Mouse (Mus musculus) retina, postnatal 7 days (tissue): ENCODE measurements around the gene Cdpf1.
A peak's percentile ranks its signal among the peaks of the same experiment; 100 is the strongest.

Experiments used
- DNase-seq: peaks from one replicate; pipeline ENCODE4 v3.0.0-alpha.2; 2012; ENCODE audit warnings: low read depth, low spot score

Cdpf1 gene

DNA sequence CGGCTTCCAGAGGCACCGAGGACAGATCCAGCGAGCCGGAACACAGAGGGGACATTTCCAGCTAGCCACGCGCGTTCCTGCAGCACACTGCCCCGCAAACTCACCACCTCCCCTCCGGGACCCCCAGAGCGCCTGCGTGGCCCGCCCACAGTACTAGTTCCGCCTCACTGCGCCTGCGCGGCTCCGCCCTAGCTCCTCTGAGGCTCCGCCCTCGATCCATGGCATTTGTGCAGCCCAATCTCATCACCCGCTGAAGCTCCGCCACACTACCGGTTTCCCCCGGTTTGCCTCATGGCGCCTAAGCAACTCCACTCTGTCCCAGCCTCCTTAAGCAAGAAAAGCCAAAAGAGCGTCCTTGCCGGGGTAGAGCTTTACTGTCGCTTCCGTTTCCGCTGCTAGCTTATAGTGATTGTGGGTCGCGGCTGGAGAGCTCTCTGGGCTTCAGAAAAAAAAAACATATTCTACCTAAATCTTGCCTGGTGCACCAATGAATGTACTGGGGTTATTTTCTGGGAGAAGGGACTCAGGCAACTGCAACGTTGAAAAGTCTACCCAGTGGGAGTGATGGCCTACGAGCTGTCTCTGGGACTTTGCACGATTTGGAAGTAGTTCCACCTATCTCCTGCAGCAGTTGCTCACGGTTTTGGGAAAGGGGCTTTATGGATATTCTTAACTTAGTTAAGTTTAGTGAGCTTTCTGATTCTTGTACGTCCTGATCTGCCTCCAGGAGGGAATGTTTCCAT lies at the start of gene Cdpf1:
Gene Cdpf1, minus strand, starts transcription at position 163 of the 743 bp plus-strand sequence.
- DNase-seq: peak; percentile 97

DNA sequence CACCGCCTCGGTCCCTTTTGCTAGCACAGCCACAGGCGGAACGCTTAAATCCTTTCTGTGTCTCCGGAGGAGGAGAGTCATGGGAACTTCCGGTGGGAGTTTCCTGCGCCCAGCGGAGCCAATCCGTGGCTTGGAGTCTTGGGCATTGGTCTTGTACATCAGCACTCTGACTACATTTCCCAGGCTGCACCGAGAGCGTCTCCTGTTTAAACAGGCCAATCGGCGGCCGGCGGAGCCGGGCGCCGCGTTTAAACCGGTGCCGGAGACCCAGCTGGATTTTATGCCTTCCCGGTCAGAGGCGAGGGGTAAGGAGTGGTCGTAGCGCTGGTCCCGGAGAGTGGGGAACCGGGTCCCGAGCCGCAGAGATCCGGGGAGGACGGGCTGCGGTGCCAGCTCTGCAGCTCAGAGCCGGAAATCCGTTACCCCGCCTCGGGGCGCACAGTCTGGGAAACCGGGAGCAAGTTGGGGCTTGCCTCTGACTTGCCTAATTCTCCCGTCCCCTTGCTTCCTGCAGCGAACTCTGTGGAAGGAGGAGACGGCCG lies 48.1 kb upstream of the Cdpf1 start, which contains the start of gene Gtse1:
Gene Gtse1, plus strand, starts transcription at position 256 of the 542 bp plus-strand sequence.
- DNase-seq: peak; percentile 92

DNA sequence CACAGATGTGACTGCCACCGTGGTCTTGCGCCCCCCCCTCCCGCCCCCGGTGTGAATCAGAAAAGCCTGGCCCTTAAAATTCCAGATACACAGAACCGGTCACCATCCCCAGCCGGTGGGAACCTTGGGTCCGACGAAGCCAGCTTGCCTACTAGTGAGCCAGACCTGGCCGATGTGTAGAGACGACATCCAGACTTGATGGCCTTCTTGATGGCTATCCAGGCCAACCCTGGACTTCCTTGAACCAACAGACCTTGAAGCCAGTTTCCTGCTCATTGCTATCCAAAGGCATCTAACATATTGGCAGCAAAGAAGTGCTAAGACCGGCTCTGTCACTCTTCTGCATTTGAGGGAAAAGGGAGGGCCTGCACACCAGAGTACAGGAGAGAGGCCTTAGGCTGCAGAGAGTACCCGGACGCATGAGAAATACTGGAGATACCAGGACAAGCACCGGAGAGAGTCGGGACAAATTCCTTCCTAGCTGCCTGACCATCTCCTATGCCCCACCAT lies 47.5 kb upstream of the Cdpf1 start:
- no peak for DNase-seq

DNA sequence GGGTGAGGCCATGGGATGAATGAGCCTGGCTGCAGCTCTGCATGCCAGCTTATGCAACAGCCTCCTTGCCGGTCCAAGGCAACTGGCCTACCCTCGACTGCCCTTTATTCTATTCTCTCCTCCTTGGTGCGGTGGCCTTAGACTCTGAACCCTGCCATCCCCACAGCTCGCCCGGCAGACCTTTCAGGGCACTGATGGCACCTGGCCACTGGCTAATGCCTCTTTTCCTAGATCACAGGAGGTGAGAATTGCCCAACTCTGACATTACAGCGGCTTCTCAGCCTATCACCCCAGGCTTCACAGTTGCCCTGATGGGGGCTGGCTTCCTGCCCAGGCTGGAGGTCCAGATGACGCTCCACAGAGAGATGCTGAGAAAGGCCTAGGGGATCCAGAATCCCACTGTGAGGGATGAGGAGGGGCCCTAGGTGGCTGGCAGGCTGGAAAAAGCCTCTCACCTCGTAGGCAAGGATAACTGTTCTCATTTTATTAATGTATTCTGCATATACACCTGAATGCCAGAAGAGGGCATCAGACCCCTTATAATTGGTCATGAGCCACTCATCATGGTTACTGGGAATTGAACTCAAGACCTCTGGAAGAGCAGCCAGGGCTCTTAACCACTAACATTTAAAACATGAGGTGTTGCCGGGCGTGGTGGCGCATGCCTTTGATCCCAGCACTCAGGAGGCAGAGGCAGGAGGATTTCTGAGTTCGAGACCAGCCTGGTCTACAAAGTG lies 40.3 kb upstream of the Cdpf1 start:
- DNase-seq: no peak

DNA sequence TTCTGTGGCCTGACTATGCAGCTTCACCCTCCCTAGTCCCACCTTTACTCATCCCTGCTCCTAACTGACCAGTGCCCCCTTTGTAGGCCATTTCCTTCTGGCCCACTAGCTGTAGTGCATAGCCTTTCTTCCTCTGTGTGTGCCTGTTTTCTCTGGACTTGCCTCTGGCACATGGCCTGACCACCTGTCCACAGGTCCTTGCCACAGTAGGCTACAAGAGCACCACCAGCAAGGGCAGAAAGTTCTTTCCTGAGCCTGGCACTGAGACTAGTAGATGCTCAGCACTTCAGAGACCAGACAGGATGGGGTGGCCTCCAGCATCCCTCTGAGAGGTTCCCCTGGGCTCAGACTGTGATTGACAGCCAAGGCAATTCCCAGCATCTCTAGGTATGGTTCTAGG lies 33.6 kb upstream of the Cdpf1 start:
- DNase-seq: no peak

DNA sequence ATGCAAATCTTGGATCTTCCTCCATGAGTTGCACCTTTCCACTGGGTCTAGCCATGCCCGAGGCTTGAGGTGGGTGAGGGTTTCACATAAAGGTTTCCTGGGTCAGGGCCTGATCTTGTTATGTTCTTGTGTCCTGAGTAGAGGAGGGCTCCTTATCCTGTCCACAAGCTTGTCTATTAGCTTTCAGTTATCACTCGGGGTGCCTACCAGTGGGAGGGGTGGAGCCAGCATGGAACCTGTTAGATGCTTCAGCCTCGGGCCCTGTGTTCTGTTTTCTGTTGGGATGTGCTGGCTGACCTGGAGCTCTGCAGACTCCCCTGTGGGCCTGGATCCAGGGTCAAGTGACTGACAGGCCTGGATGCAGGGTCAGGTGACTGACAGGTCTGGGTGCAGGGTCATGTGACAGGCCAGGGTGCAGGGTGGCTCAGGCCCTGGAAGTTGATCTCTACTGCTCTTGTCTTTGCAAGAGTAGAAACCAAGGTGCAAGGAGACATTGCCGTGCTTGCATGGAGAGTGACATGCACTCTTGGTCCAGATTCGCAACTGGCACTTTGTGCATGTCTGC lies 30.4 kb upstream of the Cdpf1 start:
- DNase-seq: no peak

DNA sequence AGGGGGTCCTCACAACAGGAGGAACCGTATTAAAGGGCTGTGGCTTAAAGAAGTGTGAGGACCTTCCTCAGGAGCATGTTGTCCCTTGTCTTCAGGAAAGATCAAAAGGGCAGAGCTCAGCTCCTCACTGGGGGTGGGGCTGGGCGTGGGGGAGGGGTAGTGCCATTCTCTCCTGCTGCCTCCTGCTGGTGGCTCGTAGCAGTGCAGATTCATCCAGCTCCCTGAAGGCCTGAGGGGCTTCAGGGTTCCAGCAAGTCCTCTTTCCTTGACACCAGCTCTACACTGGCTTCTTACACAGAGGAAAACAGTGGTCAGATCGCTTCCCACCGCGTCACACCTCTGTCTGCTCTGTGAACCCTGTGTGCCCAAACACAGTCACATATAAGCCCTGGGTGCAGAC lies 29.5 kb upstream of the Cdpf1 start:
- DNase-seq: no peak

DNA sequence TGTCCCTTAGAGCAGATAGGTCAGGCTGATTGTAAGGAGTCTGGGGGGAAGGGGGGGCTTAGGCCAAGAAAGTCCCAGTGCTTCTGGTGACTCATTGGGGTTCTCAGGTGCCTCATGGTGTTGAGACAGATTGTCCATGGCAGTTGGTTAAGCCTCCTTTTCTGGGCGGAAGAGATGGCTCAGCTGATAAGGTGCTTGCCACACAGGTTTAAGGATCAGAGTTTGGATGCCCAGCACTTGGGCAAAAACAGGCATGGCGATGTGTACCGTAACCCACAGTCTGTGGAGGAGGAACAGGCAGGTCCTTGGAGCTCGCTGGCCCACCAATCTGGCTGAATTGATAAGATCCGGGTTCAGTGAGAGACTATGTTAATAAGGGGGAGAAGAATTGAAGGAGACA lies 25.4 kb upstream of the Cdpf1 start:
- DNase-seq: no peak

DNA sequence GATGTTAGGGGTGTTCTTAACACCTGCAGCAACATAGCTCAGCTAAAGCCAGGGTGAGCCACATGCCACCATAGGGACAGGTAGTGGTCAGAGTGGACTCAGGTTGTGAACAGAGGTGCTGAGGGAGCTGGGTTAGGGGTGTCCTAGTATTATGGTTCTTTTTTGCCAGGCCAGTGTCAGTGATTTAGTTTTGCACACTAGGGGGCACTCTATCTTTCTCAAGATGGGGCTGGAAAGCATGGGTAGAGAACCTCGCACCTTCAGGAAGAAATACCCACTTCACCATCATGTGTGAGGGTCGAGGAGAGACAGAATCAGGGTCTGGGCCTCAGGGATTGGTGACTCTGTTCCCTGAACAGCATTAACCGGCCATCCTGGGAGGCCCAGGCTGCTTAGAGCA lies 23.8 kb upstream of the Cdpf1 start:
- no peak for DNase-seq

DNA sequence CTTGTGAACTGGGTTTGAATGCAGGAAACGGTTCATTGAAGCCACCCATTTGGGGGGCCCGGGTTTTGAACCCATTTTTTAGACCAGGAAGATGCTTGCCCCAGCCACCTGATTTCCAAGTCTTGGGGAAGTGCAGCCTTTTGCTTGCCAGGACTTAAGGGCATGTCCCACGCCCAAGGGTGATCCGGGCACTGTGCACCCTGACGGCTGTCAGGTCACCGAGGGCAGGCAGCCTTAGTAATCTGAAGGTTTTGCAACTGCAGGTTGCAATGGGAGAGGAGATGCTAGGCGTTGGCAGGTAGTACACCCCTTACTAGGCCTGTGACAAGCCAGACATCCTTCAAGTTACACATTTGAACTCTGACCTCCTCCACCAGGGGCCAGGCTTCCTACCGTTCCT lies 21.1 kb upstream of the Cdpf1 start:
- no peak for DNase-seq

DNA sequence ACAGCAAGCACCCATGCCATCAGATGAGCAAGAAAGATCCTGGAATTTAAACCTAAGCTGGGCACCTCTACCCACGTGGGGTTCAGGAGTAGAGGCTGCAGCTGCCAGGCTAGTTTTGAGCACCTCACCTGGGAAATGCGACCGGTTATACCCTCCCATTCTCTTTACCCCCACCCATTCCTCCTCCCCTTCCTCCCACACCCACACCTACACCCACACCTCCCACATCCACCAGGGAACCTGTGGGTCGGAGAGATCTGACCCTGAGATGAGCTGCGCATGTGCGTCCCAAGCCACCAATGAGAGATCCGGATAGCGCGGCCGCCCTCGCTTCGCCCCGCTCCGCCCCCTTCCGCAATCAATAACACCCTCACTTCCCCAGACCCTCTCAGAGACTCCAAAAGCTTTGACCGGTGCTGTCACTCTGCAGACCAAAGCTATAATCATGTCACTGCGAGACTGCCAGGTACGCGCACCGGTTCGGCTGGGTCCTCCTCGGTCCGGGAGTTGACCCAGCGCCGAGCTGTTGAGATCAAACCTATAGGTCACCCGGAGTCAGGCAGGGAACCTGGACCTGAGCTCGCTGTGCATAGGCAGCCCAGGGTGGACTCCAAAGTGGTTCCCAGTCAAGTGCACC lies 20.6 kb upstream of the Cdpf1 start, which contains the start of gene Ttc38:
Gene Ttc38, plus strand, starts transcription at position 353 of the 637 bp plus-strand sequence.
- DNase-seq: peak; percentile 48

DNA sequence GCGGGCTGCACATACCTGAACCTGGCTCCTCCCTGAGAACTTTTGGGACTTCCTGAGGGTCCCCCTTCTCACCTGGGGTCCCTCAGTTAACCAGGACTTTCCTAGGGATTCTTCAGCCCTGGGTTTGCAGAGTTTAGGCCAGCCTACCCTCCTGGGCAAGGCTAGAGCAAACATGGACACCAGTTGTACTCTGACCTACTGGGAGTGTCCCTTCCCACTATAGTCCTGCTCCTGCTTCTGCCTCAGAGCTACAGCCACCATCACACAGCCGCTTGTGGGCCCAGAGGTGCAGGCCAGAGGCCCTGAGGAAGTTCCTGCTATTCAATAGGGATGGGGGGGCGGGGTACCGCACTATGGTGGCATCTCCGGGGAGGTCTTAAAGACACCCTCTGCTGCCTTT lies 18.0 kb upstream of the Cdpf1 start:
- no peak for DNase-seq

DNA sequence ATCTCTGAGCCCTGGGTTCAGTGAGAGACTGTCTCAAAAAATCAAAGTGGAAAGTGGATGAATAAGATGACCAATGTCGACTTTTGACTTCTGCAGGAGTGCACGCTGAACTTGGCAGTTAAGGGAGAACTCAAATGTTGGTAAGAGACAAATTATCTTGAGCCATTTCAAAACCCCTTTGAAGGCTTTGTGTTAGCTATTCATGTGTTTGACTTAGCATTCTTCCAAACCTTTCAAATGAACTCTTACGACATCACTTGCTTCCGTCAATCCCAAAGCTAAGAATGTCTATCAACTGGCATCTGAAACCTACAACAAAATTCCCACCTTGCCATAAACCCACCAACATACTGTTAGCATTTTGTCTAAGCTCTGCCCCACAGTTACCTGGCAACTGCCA lies 16.6 kb upstream of the Cdpf1 start:
- DNase-seq: no peak

DNA sequence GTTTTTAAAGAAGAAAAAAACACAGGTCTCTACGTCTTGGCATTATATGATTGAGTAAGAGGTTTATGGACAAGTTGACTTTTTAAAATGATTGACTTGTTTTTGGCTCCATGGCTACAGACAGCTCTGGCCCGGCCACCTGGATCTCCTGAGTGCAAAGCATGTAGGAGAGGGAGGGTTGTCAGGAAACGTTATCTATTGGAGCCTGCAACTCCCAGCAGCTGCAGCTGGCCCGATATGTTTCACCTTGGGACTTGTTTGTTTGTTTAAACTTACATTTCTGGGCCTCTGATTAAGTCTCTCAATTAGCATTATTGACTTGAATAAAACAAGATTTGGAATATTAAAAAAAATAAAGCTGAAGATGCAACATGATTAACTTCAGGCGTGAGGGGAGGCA lies 15.2 kb upstream of the Cdpf1 start:
- DNase-seq: no peak

DNA sequence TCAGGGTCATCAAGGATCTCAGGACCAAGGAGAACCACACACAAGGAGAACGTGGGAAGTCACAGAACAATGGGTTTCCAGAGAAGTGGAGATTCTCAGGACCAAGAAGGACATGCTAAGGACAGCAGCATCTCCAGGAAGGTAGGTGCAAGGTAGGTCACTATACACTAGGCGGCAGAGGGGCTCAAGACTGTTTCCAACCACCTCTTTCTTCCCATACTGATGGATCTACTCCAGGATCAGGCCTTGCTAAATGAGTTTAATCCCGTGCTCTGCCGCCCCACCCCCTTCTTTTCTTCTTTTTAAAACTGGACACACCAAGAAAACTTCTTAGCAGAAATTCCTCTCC lies 10.5 kb upstream of the Cdpf1 start:
- DNase-seq: no peak

DNA sequence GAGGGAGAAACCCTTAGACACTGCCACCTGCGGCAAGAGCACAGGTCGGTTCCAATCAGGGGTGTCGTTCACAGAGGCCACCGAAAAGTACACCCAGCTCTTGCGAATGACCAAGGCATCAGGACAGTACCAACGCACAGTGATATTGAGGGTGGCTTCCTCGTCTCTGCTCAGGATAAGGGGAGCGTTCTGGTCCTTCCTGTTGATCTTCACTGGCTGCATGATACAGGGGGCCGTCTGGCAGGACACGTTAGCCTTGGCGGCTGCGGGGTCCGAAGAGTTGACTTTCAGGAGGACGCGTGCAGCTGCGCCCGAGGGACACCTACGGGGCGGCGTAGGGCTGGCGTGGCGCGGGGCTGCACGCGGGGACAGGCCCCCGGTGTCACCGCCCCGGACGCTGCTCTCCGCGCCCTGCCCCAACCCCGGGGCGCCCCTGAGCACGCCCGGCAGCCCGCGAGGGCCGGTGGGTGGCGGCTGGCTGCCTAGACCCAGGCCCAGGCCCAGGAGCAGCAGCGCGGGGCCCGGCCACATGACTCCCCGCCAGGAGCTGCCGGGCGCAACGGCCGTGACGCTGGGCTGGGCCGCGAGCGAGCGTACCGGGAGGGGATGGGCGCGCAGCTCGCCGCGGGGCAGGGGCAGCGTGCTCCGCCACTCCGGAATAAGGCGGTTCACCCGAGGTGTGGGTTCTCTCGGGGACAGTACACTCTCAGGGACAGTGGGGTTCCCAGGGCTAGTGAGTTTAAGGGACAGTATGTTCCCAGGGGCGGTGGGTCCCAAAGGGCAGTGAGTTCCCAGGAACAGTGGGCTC lies 9.9 kb upstream of the Cdpf1 start, which contains the start of gene Pkdrej:
Gene Pkdrej, minus strand, starts transcription at position 532 of the 808 bp plus-strand sequence.
- no peak for DNase-seq

DNA sequence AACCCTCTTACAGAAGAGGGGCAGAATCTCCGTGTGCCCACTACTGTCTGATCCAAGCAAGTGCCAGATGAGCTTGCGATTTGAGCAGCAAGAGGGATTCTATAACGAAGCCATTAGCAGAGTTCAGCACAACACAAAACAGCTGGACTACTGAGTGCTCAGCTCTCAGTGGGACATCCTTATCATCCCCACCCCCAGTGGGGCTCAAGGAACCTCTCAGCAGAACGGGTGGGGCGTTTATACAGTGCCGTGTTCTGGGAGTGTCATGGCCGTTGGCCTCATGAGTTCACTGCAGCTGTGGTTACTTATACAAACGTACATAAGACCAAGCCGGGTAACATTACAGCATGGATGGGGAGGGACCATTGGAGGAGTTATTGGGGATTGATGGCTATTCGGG lies 1.9 kb upstream of the Cdpf1 start:
- no peak for DNase-seq

DNA sequence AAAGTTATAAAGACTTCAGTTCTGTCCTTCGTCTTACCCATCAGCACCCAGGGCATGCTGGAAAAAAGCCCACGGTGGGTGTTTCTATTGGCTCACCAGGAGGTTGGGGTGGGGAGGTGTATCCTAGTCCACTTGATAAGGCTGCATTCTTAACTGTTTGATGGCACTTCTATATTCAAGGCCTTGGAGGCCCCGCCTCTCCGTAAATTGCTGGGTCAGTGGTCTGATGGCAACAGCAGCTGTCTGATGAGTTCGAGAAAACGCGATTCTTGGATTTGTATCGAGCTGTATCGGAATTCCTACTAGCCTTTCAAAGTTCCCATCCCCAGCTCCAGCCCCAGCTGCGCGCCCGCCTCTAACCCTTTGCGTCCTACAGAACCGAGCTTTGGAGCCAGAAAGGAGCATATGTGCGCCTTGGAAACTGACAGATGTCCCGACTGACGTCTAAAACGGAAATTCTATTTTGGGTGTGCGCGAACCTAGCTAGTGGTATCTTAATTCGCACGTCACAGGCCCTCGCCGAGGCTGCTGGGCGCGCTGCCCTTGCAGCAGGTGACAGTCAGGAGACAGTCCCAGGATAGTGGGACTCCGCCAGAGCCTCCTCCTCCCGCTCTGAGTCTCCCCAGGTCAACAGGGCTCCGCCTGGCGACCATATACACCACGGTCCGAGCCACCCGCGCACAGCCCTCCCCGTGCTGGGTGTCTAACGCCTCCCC lies 533 bp downstream of the Cdpf1 start:
- DNase-seq: no peak

DNA sequence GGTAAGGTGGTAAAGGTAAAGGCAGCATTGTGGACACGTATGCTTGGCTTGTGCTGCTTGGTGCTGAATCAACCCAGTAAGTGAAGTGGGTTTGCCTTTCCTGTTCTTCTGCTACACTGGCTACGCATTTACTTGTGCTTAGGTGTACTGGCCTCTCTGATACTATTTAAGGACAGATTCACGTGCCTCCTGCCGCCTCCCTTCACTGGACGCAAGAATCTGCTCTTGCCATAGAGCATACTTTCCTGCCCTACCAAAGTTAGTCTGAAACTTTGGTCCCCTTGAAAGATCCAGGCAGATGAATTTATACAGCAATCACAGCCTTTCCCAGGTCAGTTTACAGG lies 1.1 kb downstream of the Cdpf1 start:
- no peak for DNase-seq

DNA sequence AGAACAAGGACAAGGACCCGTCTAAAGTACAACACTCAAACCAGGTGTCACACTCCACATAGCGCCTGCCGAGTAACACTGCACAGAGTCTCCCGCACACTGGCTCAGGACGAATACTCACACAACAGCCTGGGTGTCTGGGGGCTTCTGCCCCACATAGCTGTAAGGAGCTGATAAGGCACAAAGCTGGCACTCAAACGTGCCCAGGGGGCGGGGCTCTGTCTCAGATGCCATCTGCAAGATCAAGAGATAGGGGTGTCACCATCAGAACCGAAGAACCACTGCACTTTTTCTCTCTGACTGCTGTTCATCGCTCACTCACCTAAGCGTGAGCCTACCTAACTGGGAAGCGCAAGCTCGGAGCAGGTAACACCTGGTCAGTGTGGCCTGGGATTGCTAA lies 2.4 kb downstream of the Cdpf1 start:
- no peak for DNase-seq
